Mouse (Mus musculus) ES-E14 (cell line): ENCODE results near the gene Ikzf3. TPM values are rescaled to one million over a fixed set of nuclear protein-coding genes. Genes with fewer than 3 reads are reported as not detected.

Source experiments
- DNase-seq: peaks from one replicate; pipeline ENCODE4 v3.0.0-alpha.2; 2013; ENCODE audit warnings: low read depth, low spot score
- H3K27ac ChIP-seq: 2 replicates; pipeline ENCODE4 v1.5.1; 2012; ENCODE audit warnings: low read depth, mild to moderate bottlenecking, low read length, moderate library complexity, mixed read lengths; ENCODE audit not compliant: poor library complexity, insufficient read depth, severe bottlenecking
- H3K36me3 ChIP-seq: 2 replicates; pipeline ENCODE4 v1.6.1; 2012; ENCODE audit warnings: mild to moderate bottlenecking, low read length, moderate library complexity, mixed read lengths; ENCODE audit not compliant: control insufficient read depth, poor library complexity, insufficient read depth, severe bottlenecking
- H3K4me1 ChIP-seq, 2 experiments: fragments of 150-350 bp in 1 of 2; sonication (generic) in 1 of 2; 2 replicates each; pipeline ENCODE4 v1.6.1; 2012; ENCODE audit warnings: low read length in 2 of 2, mild to moderate bottlenecking in 1 of 2, mixed read lengths in 1 of 2; ENCODE audit not compliant: control insufficient read depth in 2 of 2, insufficient read depth in 2 of 2, poor library complexity in 1 of 2
- H3K4me3 ChIP-seq, 2 experiments: fragments of 150-350 bp in 1 of 2; sonication (generic) in 1 of 2; 2 replicates each; pipeline ENCODE4 v1.5.1; 2012; ENCODE audit warnings: low read length in 2 of 2, low read depth in 1 of 2, mild to moderate bottlenecking in 1 of 2, mixed read lengths in 1 of 2; ENCODE audit not compliant: insufficient read depth in 1 of 2, poor library complexity in 1 of 2, severe bottlenecking in 1 of 2
- H3K9ac ChIP-seq: 2 replicates; pipeline ENCODE4 v1.6.1; 2012; ENCODE audit warnings: low read depth, mild to moderate bottlenecking, low read length, mixed read lengths; ENCODE audit not compliant: poor library complexity, insufficient read depth, severe bottlenecking
- H3K9me3 ChIP-seq: fragments of 150-350 bp; sonication (generic); 2 replicates; pipeline ENCODE4 v1.6.1; 2012; ENCODE audit warnings: low read depth, mild to moderate bottlenecking, low read length; ENCODE audit not compliant: control insufficient read depth, insufficient read depth
- CHD2 ChIP-seq: IDR thresholded peaks from 2 replicates; pipeline ENCODE4 v1.6.1; 2014; ENCODE audit warnings: mild to moderate bottlenecking, low read depth, low read length, inconsistent platforms
- HCFC1 ChIP-seq: IDR thresholded peaks from 2 replicates; pipeline ENCODE4 v1.6.1; 2012; ENCODE audit warnings: low read length, inconsistent platforms, borderline replicate concordance; ENCODE audit not compliant: insufficient read depth
- MAFK ChIP-seq: IDR thresholded peaks from 2 replicates; pipeline ENCODE4 v1.6.1; 2014; ENCODE audit warnings: mild to moderate bottlenecking, low read depth, low read length, inconsistent platforms; ENCODE audit not compliant: insufficient read depth
- ZC3H11A ChIP-seq: IDR thresholded peaks from 2 replicates; pipeline ENCODE4 v1.6.1; 2012; ENCODE audit warnings: low read depth, mild to moderate bottlenecking, inconsistent platforms, low read length, borderline replicate concordance
- ZNF384 ChIP-seq: IDR thresholded peaks from 2 replicates; pipeline ENCODE4 v1.6.1; 2012; ENCODE audit warnings: low read depth, low read length, inconsistent platforms
- in situ Hi-C, 2 experiments: fragments of 600-800 bp; cut with MboI; formaldehyde crosslinking; loops; one replicate each; pipeline ENCODE4 v1.15.1; 2025; ENCODE audit warnings: low sequenced_read_pairs in 2 of 2, inconsistent platforms in 1 of 2; ENCODE audit not compliant: unreplicated experiment in 2 of 2
- total RNA-seq: library from RNA; depleted of rRNA; stranded (reverse); fragments of 300-350 nt; gene quantifications from 2 replicates; pipeline ENCODE4 v1.2.3, GENCODE M21; 2012

The Ikzf3 gene
- total RNA-seq, 1 experiment: 0.58 TPM

DNA sequence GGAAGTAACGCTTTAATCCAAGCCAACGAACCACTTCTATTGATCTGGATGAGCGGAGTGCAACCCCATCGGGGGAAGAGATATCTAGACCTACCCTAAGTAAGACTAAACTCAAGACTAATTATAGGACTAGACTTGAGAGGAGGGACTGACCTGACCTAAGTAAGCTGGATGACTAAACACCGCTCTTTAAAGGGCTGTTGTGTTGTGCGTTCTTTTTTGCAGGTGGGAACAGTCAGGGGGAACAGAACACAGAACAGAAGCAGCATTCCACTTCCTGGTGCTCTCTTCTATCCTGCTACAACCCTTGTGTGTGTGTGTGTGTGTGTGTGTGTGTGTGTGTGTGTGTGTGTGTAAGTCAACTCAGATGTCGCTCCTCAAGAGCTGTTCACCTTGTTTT lies 54.3 kb downstream of the Ikzf3 start:
- Histone ChIP-seq H3K9me3 (no peaks in the 10 kb centered on the region), H3K27ac (no peak overlapping the region), H3K36me3 (no peaks in the 10 kb centered on the region), H3K9ac (no peak overlapping the region), H3K4me1 (peaks cover 0 to 2% of the 10 kb centered on the region in 2 experiments; a peak in 1 of 4 replicates), H3K4me3 (no peak overlapping the region)
- in situ Hi-C loops: no loop called here
- no peak for TF ChIP-seq ZNF384
- no peak for TF ChIP-seq MAFK
- no peak for TF ChIP-seq HCFC1
- no peak for TF ChIP-seq ZC3H11A
- no peak for TF ChIP-seq CHD2
- no peak for DNase-seq

DNA sequence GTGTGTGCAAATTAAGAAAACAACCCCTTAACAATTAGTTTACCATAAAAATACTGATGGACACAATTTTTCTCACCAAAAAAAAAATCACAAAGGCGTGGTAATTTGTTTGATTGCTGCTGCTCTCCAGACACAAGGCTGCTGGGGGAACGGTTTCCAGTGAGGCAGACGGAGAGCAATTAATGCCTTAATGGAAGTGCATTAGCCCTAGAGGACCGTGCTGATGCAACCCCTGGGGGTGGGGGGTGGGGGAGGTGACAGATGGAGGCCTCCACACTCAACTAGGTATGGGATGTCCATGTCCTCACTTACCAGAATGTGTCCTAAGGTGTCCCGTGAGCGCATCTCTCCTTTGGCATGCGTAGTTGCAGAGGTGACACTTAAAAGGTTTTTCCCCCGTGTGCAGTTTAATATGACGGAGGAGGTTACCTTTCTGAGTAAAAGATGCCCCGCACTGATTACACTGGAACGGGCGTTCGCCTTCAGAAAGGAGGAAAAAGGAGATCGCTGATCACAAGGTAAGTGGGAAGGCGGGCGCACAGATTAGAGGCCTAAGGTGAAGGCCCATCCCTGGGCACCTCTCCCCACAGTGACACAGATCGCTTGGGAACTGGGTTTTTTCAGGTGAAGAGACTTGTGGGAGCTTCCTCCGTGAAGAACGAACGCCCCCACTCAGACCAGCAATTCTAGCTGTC lies 57.1 kb downstream of the Ikzf3 start:
- Histone ChIP-seq H3K4me3 (no peak overlapping the region), H3K9me3 (no peaks in the 10 kb centered on the region), H3K27ac (no peak overlapping the region), H3K9ac (no peak overlapping the region), H3K4me1 (peaks cover 0 to 8% of the 10 kb centered on the region in 2 experiments; a peak in 1 of 4 replicates), H3K36me3 (no peaks in the 10 kb centered on the region)
- in situ Hi-C loops: no loop called here
- TF ChIP-seq HCFC1 (no peak), MAFK (no peak), ZNF384 (no peak), ZC3H11A (no peak), CHD2 (no peak)
- no peak for DNase-seq

DNA sequence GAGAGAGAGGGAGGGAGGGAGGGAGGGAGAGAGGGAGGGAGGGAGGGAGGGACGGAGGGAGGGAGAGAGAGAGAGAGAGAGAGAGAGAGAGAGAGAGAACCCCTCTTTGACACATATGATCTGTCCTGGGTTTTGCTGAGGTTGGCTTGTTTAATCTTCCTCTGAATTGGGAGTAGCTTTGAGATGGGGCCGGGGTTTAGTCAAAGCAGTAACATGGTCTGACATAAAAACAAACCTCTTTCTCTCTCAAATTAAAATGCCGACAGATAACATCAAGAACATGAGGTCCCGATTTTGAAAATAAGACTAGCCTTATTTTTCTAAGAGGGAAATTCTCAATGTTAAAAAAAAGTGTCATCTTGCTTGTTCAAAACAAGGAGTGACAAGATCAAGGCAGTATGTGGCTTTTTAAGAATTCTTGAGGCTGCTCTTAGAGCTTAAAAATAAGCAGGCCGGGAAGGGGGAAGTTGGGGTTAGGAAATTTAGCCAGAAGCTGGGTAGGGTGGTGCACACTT lies 58.2 kb downstream of the Ikzf3 start:
- TF ChIP-seq ZC3H11A: no peak
- no peak for TF ChIP-seq HCFC1
- DNase-seq: no peak
- Histone ChIP-seq H3K9me3 (no peaks in the 10 kb centered on the region), H3K4me1 (peaks cover 0 to 8% of the 10 kb centered on the region in 2 experiments; a peak in 1 of 4 replicates), H3K9ac (no peak overlapping the region), H3K36me3 (no peaks in the 10 kb centered on the region), H3K4me3 (no peak overlapping the region), H3K27ac (no peak overlapping the region)
- in situ Hi-C loops: no loop called here

DNA sequence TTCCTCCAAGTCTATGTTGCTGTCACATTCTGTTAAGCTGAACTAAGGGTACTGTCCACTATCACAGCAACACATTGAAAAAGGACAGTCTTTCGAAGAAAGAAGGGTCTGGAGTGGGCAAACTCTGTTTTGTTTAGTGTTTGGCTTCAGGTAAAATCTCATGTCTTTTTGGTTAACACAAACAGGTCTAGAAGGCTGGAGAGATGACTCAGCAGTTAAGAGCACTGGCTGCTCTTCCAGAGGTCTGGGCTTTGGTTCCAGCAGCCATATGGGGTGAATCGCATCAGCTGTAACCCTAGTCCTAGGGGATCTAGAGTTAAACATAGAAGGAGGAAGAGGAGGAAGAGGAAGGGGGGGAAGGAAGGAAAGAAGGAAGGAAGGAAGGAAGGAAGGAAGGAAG lies 60.1 kb downstream of the Ikzf3 start:
- in situ Hi-C loops: no loop called here
- DNase-seq: no peak
- Histone ChIP-seq H3K9me3 (no peaks in the 10 kb centered on the region), H3K4me3 (no peak overlapping the region), H3K27ac (no peak overlapping the region), H3K4me1 (peaks cover 0 to 8% of the 10 kb centered on the region in 2 experiments; a peak in 1 of 4 replicates), H3K9ac (no peak overlapping the region), H3K36me3 (no peaks in the 10 kb centered on the region)
- TF ChIP-seq CHD2 (no peak), MAFK (peak; percentile 75; the same call in 1 of the 2 replicates)

DNA sequence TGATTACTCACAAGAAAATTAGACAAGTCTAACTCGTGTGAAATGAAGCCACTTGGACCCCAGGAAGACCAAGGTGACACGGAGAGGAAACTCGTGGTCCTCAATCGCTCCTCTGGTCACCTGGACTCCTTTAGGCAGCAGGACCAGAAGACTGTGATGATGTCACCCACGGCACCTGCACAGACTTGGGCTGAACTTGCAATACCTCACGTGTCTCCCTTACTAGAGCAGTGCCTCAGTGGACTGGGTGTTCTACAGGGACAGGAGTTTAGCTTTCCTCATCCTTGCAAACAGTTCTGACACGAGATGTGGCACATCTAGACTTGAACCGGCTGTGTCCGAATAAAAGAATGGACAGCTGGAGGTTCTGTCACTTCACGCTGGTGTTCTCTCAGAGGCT lies 63.8 kb downstream of the Ikzf3 start:
- no peak for DNase-seq
- H3K4me3 ChIP-seq: no peak overlapping the region
- H3K9ac ChIP-seq: no peak overlapping the region
- no peaks in the 10 kb centered on the region for H3K9me3 ChIP-seq
- H3K4me1 ChIP-seq: peaks cover 0 to 6% of the 10 kb centered on the region in 2 experiments; a peak in 1 of 4 replicates
- TF ChIP-seq ZC3H11A (no peak), HCFC1 (no peak), MAFK (no peak), ZNF384 (no peak), CHD2 (no peak)
- H3K36me3 ChIP-seq: no peaks in the 10 kb centered on the region
- no peak overlapping the region for H3K27ac ChIP-seq
- in situ Hi-C loops: no loop called here
